ENCODE assay signal across 19 mouse cellular contexts in the genomic region with DNA sequence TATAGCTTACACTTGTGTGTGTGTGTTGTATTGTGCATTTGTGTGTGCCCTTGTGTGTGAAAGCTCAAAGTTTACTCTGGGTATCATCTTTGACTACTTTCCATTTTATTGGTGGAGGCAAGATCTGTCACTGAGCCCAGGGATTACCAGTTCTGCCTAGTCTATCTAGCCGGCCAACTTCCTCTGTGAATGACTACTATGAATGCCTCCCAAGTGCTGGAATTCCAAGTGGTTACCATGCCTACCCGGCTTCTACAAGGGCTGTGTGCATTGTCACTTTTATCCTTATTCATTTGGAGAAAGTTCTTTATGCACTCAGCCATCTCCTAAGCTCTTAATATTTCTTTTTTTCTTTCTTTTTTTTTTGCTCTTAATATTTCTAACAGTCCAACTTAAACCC.
A peak's percentile ranks its signal among the peaks of the same experiment; 100 is the strongest.
DNase-seq lines count a peak whose midpoint lies in the region; ATAC-seq lines count a peak whose summit lies in the region.
"Had no signal": no experiment of that assay in that cellular context is flagged by ENCODE, and none has a peak within 500 bp of the region (broad histone marks: within the 10 kb centered on the region; RNA-seq: fewer than 3 reads in every experiment).

No protein-coding gene starts in this region.

- 34% methylated on average over 2 of the region's 2 CpGs for WGBS in hindbrain, embryonic 10.5 days
- 8% methylated on average over 2 of the region's 2 CpGs for WGBS in hindbrain, embryonic 13.5 days
- WGBS in forebrain, embryonic 12.5 days = 16% methylated on average over 2 of the region's 2 CpGs
- 17% methylated on average over 2 of the region's 2 CpGs for WGBS in hindbrain, embryonic 15.5 days
- WGBS in midbrain, embryonic 15.5 days = 8% methylated on average over 2 of the region's 2 CpGs

- peaks cover 6% of the 10 kb centered on the region for H3K4me1 ChIP-seq in hindbrain, embryonic 10.5 days (replicated peaks)
- peaks cover 7% of the 10 kb centered on the region; the same call in 1 of the 2 replicates for H3K4me1 ChIP-seq in hindbrain, embryonic 13.5 days (replicated peaks)
- H3K4me1 ChIP-seq in forebrain, embryonic 12.5 days = peaks cover 10% of the 10 kb centered on the region; the same call in 1 of the 2 replicates
- peaks cover under 1% of the 10 kb centered on the region; the same call in 1 of the 2 replicates for H3K4me1 ChIP-seq in hindbrain, embryonic 15.5 days (replicated peaks)
- H3K4me1 ChIP-seq in midbrain, embryonic 15.5 days = no peaks in the 10 kb centered on the region
- H3K4me1 ChIP-seq: embryonic facial prominence, embryonic 15.5 days; heart, embryonic 12.5 days; stomach, embryonic 15.5 days had no signal

- H3K36me3 ChIP-seq in hindbrain, embryonic 10.5 days = no peaks in the 10 kb centered on the region
- no peaks in the 10 kb centered on the region for H3K36me3 ChIP-seq in hindbrain, embryonic 13.5 days
- H3K36me3 ChIP-seq in forebrain, embryonic 12.5 days (replicated peaks) = no peaks in the 10 kb centered on the region
- no peaks in the 10 kb centered on the region for H3K36me3 ChIP-seq in hindbrain, embryonic 15.5 days
- H3K36me3 ChIP-seq in midbrain, embryonic 15.5 days (replicated peaks) = no peaks in the 10 kb centered on the region
- H3K36me3 ChIP-seq: embryonic facial prominence, embryonic 15.5 days; heart, embryonic 12.5 days; neural tube, embryonic 13.5 days; stomach, embryonic 15.5 days had no signal

- no peak overlapping the region for H3K4me3 ChIP-seq in hindbrain, embryonic 10.5 days
- no peak overlapping the region for H3K4me3 ChIP-seq in hindbrain, embryonic 13.5 days
- H3K4me3 ChIP-seq in forebrain, embryonic 12.5 days (replicated peaks) = no peak overlapping the region
- H3K4me3 ChIP-seq in hindbrain, embryonic 15.5 days = no peak overlapping the region
- H3K4me3 ChIP-seq in midbrain, embryonic 15.5 days = no peak overlapping the region
- H3K4me3 ChIP-seq: embryonic facial prominence, embryonic 15.5 days; heart, embryonic 12.5 days; neural tube, embryonic 13.5 days; stomach, embryonic 15.5 days had no signal

- no peak overlapping the region for H3K4me2 ChIP-seq in hindbrain, embryonic 13.5 days
- H3K4me2 ChIP-seq in forebrain, embryonic 12.5 days = no peak overlapping the region
- no peak overlapping the region for H3K4me2 ChIP-seq in hindbrain, embryonic 15.5 days
- H3K4me2 ChIP-seq in midbrain, embryonic 15.5 days = no peak overlapping the region
- H3K4me2 ChIP-seq: embryonic facial prominence, embryonic 15.5 days; heart, embryonic 12.5 days; liver, embryonic 11.5 days; neural tube, embryonic 13.5 days; stomach, embryonic 15.5 days had no signal

- H3K27ac ChIP-seq in hindbrain, embryonic 10.5 days = no peak overlapping the region
- no peak overlapping the region for H3K27ac ChIP-seq in hindbrain, embryonic 13.5 days
- H3K27ac ChIP-seq in forebrain, embryonic 12.5 days = no peak overlapping the region
- no peak overlapping the region for H3K27ac ChIP-seq in hindbrain, embryonic 15.5 days (replicated peaks)
- no peak overlapping the region for H3K27ac ChIP-seq in midbrain, embryonic 15.5 days
- H3K27ac ChIP-seq: embryonic facial prominence, embryonic 15.5 days; neural tube, embryonic 13.5 days; stomach, embryonic 15.5 days had no signal

- H3K27me3 ChIP-seq in hindbrain, embryonic 10.5 days (ENCODE audit: insufficient read depth, poor library complexity, severe bottlenecking) = no peaks in the 10 kb centered on the region
- no peaks in the 10 kb centered on the region for H3K27me3 ChIP-seq in hindbrain, embryonic 13.5 days
- H3K27me3 ChIP-seq in forebrain, embryonic 12.5 days = no peaks in the 10 kb centered on the region
- H3K27me3 ChIP-seq in hindbrain, embryonic 15.5 days = no peaks in the 10 kb centered on the region
- H3K27me3 ChIP-seq in midbrain, embryonic 15.5 days (replicated peaks) = no peaks in the 10 kb centered on the region
- H3K27me3 ChIP-seq: CH12.LX; embryonic facial prominence, embryonic 15.5 days; heart, embryonic 12.5 days; neural tube, embryonic 13.5 days; stomach, embryonic 15.5 days had no signal

- H3K9ac ChIP-seq in hindbrain, embryonic 13.5 days = no peak overlapping the region
- no peak overlapping the region for H3K9ac ChIP-seq in forebrain, embryonic 12.5 days
- no peak overlapping the region for H3K9ac ChIP-seq in hindbrain, embryonic 15.5 days
- no peak overlapping the region for H3K9ac ChIP-seq in midbrain, embryonic 15.5 days
- H3K9ac ChIP-seq: embryonic facial prominence, embryonic 15.5 days; heart, embryonic 12.5 days; neural tube, embryonic 13.5 days; stomach, embryonic 15.5 days had no signal

- no peak for ATAC-seq in hindbrain, embryonic 13.5 days (ENCODE audit: low FRiP score)
- peak; percentile 87 for ATAC-seq in forebrain, embryonic 12.5 days (ENCODE audit: low FRiP score)
- peak; percentile 83 for ATAC-seq in hindbrain, embryonic 15.5 days (ENCODE audit: low FRiP score, low read depth)
- ATAC-seq in midbrain, embryonic 15.5 days (replicated peaks) = peak; percentile 85; the same call in 1 of the 2 replicates
- no peak for ATAC-seq in inflammation-experienced regulatory T-cells, adult 6 months

- no peaks in the 10 kb centered on the region for H3K9me3 ChIP-seq in hindbrain, embryonic 10.5 days
- H3K9me3 ChIP-seq in hindbrain, embryonic 13.5 days = no peaks in the 10 kb centered on the region
- no peaks in the 10 kb centered on the region for H3K9me3 ChIP-seq in forebrain, embryonic 12.5 days
- no peaks in the 10 kb centered on the region for H3K9me3 ChIP-seq in hindbrain, embryonic 15.5 days
- H3K9me3 ChIP-seq in midbrain, embryonic 15.5 days = no peaks in the 10 kb centered on the region
- H3K9me3 ChIP-seq: embryonic facial prominence, embryonic 15.5 days; heart, embryonic 12.5 days; neural tube, embryonic 13.5 days; stomach, embryonic 15.5 days had no signal

- DNase-seq in hindbrain, embryonic 10.5 days (ENCODE audit: low spot score) = peak; percentile 55
- no peak for DNase-seq in Muller cell, postnatal 12 days (ENCODE audit: inconsistent ontology term)
- no peak for DNase-seq in gastrocnemius, adult 8-10 months (ENCODE audit: low spot score in 2 of 2)
- DNase-seq: adrenal gland, postnatal 25 days; cerebellum, postnatal 14 days; gastrocnemius, postnatal 36 days; kidney, adult 2 months; kidney, postnatal 36 days had no signal

Comparison
In these comparisons a context has a peak if more than half of its experiments do, and no peak if none do; other contexts are left out.
1. ATAC-seq: peak in forebrain, embryonic 12.5 days (single experiment), hindbrain, embryonic 15.5 days (single experiment) and midbrain, embryonic 15.5 days (single experiment); none in hindbrain, embryonic 13.5 days (single experiment) and inflammation-experienced regulatory T-cells, adult 6 months (single experiment).